Mouse (Mus musculus): ENCODE data around the gene Emx1.

Emx1 gene

DNA sequence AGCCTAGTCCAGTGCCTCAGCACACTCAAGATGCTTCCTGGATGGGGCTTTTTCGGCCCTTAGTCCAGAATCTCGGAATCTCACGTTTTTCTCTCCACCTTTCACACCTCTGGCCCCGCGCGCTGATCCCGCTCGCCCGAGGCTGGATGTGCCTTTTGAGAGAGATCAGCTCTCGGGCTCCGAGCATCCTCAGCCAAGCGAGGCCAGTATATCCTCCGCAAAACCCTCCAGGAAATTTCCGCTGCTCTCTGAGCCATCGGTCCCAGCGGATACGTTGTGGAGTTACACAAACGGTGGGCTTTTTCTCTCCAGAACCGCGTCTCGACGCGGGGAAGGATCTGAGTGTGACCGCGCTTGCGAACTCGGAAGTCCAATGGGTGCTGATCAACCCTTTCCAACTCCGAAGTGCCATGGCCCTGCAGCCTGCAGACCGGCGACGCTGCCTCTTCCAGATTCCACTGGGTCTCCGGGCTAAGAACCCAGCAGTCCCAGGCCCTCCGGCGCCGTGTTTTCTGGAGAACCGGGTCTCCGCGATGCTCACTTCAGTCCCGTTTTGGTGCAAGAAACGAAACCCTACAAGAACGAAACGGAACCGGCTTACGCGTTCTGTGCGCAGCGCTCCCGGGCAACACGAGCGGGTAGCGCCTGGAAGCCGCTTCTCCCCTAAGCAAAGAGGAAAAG lies 2.8 kb downstream of the Emx1 start:
- DNase-seq = no peak

DNA sequence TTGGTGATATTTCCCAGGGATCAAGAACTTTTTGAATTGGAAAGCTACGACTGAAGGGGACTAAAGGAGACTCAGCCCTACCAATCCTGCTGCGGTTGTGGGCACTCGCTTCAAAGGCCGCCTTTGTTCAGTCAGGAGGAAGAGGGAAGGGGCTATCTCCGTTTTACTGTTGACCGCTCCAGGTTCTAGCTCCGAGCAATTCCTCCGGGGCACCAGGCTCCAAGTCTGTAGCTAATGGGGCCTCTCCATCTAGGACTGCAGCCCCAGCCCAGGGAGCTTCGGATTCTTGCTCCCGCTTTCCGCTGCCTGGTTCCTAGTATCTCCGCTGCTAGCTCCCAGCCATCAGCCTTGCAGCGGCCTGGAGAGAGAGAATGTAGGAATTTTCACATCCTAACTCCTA lies 3.4 kb downstream of the Emx1 start:
- DNase-seq = no peak

- no peak for DNase-seq
Observed at GRCm38 (mm10) chr6:85191751-85192440, 4.7 kb downstream of the Emx1 start.

DNA sequence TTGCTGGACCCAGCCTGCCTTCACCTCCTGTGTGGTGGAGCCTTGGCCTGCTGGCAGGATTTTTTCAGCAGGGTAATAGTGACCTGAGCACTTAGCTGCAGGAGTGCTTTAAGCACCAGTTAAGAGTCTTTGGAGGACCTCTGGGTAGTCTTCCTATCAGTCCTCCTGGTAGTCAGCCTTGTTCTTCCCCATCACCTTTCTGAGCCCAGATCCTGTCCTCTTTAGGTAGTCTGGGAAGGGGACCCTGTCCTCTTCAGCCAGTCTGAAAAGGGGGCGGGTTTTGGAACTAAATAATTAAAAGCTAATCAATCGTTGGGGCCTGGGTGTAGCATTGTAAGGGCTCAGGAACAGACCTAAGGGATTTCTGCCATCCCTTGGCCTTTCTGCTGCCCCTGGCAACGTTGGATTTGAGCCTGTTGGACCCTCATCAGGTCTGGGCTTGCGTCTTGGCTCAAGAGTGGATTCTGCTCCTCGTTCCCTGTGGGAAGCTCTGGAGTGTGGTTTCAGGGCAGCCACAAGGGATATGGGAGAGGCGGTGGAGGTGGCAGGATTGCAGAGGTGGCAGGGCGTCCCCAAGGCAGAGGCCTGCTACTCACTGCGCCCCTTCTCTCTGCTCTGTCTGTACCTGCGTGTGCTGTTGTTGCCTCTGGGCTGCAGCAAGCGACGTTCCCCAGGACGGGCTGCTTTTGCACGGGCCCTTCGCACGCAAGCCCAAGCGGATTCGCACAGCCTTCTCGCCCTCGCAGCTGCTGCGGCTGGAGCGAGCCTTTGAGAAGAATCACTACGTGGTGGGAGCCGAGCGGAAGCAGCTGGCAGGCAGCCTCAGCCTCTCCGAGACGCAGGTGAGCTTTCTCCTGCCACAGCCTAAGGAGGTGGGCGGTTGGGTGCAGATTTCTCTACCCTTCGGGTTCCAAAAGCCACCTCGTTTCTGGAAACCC lies 6.4 kb downstream of the Emx1 start:
- peak; percentile 62 for DNase-seq

- DNase-seq = no peak
Observed at GRCm38 (mm10) chr6:85197951-85198350, 10.7 kb downstream of the Emx1 start.

DNA sequence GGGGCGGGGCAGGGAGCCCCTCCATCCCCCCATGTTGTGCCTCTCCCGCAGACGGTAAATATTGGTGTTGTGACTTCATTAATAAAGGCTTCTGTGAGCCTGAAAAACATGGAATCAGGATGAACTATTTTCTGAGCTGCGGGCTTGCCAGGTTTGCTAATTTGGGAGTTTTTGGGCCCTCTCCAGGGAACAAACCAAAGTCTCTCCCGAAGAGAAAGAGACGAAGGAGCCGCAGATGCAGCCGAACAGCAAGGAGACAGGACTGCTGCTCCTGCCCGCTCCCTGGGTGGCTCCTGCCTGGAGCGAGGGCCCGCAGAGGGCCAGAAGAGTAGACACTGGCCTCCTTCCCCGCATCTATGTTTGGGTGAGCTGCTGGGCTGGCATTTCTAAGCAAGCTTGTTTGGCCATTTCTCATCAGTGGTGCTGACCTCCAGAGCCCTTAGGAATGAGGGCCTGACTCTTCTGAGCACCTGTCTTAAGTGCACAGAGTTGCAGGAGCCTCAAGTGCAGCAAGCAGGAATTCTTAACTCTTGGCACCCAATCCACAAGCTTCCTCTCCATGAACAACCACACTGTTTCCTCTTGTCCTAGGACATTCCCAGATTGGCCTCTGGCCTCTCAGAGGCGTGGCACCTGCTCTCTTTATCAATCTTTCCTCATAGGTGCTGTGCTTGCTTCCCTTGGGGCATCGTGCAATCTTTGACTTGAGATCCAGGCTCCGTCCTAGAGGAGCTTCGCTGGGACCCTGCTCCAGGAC lies 19.1 kb downstream of the Emx1 start:
- DNase-seq = no peak

DNA sequence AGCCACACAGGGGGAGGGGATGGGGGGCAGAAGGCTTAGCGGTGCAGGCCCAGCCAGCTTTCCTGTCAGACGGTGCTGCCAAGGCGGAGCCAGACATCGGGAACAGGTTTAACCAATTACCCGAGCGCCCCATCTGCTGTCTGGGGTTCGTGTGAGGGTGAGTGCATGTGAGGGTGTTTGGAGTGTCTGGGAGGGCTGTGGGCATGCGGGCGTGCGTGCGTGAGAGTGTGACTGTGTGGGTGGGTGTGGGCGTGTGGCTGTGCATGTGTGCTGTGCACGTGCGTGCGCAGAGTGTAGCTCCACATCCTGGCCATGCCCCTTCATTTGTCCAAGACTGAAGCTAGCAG lies 19.7 kb downstream of the Emx1 start:
- no peak for DNase-seq

DNA sequence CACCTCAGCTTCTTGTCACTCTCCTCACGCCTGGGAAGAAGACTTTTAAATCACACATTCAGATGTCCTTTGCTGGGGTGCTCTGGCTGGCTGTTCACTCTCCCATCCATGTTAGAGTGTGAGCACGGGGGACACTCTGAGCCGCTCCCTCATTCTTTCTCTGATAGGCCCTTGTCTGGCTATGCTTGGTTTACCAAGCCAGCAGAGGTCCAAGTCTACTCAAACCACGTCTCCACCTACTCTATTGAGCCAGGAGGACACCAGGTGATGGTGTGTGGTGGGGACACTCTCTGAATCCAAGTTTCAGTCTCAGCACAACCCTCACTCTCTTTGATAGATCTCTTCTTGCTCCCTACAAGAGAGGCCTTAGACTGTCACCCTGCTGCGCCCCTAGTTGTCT lies 20.1 kb downstream of the Emx1 start:
- DNase-seq = no peak

DNA sequence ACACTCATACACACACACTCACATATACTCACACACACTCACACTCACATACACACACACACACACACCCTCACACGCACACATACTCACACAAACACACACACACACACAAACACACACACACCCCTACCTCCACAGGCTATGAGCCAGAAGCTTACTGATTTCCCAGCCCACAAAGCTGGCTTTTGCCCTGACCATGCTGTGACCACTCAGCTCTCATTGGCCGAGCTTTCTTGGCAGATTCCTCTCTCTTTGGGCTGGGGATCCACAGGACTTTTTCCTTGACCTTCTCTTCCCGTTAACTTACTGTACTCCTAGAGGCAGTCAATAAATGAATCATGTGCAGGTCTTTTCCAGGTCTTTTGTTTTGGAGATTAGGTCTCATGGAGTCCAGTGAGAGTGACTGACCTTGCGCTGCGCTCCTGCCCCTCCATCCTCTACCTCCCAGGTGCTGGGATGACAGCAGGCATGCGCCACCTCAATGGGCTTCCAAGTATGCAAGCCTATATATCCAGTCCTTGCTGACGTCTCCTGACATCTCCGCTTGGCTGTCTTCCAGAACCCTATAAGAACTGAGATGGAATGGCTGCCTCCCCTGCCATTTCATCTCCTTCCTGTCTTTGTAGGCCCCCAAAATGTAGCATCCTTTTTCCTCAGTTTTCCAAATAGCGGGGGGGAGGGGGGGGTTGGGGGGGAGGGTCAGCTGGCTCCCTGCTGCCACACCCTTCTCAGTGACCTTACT lies 22.2 kb downstream of the Emx1 start:
- no peak for DNase-seq

GRCm38 (mm10) chr6:85210686-85211085 lies 23.4 kb downstream of the Emx1 start:
- no peak for DNase-seq

GRCm38 (mm10) chr6:85218251-85218650 lies 31.0 kb downstream of the Emx1 start:
- no peak for DNase-seq

- no peak for DNase-seq
Observed at GRCm38 (mm10) chr6:85218684-85219445, 31.6 kb downstream of the Emx1 start.

DNA sequence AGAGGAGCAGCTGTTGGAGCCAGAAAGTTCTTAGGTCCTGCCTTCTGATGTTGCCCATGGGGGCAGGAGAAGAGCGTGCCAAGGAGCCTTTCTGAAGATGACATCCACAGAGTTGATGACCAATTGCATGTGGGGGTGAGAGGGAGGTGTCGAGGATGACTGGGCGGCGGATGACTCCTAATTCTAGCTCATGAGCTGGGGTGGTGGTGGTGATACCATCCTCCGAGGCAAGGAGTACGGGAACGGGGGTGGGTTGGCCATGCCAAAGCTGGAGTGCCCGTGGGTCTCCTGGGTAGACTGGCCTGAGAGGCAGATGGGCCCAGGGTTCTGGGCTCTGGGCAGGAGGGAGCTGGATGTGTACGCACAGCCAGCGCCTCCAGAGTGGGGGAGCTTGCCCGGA lies 32.5 kb downstream of the Emx1 start:
- DNase-seq = no peak

DNA sequence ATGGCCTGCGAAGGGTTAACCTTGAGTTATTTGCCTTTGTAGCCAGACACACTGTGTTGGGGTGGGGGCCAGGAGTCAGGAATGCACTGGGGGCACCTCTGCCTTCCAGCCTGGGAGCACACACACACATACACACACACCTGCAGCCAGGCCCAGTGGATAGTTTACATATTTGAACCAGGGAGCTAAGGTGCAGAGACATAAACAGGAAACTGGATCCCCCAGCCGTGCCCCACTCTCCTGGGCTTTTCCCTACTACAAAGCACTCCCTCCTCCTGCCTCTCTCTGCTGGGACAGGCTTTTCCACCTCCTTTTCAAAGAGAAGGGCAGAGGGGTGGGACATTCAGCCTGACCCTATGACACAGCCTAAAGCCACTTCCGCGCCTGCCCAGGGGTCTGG lies 33.7 kb downstream of the Emx1 start:
- DNase-seq = no peak

- no peak for DNase-seq
Observed at GRCm38 (mm10) chr6:85222551-85222950, 35.3 kb downstream of the Emx1 start.

- DNase-seq = no peak
Observed at GRCm38 (mm10) chr6:85223498-85224150, 36.4 kb downstream of the Emx1 start.

- DNase-seq = no peak
Observed at GRCm38 (mm10) chr6:85224442-85224891, 37.2 kb downstream of the Emx1 start.

- no peak for DNase-seq
Observed at GRCm38 (mm10) chr6:85226570-85226969, 39.3 kb downstream of the Emx1 start.

GRCm38 (mm10) chr6:85227520-85227919 lies 40.3 kb downstream of the Emx1 start:
- no peak for DNase-seq

DNA sequence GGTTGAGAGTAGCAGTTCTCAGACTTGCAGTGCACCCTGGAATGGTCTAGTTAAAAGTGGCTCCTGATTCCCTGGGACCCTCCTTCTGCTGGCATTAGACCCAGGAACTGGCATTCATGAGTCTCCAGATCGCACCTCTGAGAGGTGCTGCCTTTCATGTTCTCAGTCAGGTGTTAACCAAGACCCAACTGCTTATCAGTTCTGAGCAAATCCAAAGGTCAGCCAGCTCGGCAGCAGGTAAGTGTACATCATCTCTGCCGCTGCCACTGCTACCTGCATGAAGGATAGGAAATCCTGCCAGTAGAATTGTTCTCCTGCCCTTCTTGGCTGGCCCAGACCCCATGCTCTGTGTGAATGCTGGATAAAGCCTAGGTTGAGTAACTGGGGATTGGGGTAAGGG lies 43.5 kb downstream of the Emx1 start:
- no peak for DNase-seq

- no peak for DNase-seq
Observed at GRCm38 (mm10) chr6:85231469-85231868, 44.2 kb downstream of the Emx1 start.
